In the genomic region with DNA sequence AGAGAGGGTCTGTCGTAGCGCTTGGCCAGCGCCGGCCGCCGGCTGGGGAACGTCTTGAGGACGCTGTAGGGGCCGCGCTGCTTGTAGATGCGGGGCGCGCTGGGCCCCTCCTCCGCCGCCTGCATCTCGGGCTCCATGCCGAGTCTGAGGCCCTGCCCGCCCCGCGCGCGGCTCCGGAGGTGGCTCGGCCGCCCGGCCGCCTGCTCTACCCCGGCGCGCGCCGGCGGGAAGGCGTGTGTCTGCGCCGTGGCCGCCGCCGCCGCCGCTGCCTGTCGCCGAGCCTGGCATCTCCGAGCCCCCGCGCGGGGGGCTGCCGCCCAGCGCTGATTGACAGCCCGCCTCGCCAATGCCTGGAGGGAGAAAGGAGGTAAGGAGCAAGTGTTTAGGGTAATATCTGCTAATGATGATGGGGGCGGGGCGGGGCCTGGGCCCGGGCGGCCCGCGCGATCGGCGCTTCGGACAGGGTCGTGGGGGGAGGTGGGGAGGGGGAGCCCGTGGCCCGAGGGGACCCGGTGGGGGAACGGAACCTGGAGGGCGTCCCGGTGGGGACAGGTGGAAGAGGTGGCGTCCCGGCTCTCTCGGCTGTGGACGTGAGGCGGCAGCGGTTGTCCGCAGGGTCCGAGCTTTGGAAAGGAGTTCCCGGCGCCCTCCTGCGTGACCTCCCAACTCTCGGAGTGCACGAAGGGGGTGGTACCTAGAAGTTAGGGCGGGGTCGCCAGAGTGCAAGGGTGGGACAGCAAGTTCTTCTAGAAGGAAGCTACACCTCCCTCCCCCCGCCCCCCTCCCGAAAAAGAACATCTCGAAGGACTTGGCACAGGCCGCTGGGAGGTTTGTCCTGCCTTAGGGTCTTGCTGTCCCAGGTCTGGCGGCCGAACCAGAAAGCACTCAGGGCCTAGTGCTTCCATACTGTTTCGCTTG, we compare ENCODE assay signal across 7 mouse cellular contexts. TPM values are rescaled to one million over a fixed set of nuclear protein-coding genes. Genes with fewer than 3 reads are reported as not detected.
DNase-seq lines count a peak whose midpoint lies in the region; ATAC-seq lines count a peak whose summit lies in the region.

A gene (minus strand): TSS at position 868 of the 918 bp plus-strand sequence.

- 2% methylated on average over 68 of the region's 90 CpGs for WGBS in limb, embryonic 15.5 days
- under 1% methylated on average over 79 of the region's 90 CpGs for WGBS in midbrain, embryonic 16.5 days

- no peaks in the 10 kb centered on the region for H3K9me3 ChIP-seq in limb, embryonic 15.5 days
- no peaks in the 10 kb centered on the region for H3K9me3 ChIP-seq in midbrain, embryonic 16.5 days (replicated peaks; ENCODE audit: control insufficient read depth, low read length, poor library complexity, severe bottlenecking)

- peaks cover 36% of the 10 kb centered on the region for H3K27me3 ChIP-seq in limb, embryonic 15.5 days
- no peaks in the 10 kb centered on the region; the same call in 1 of the 2 replicates for H3K27me3 ChIP-seq in midbrain, embryonic 16.5 days (ENCODE audit: control insufficient read depth, insufficient read depth, low read depth, low read length)

- H3K4me2 ChIP-seq in limb, embryonic 15.5 days: peak within 1 kb of the TSS; percentile 91
- peak within 1 kb of the TSS; percentile 73 for H3K4me2 ChIP-seq in midbrain, embryonic 16.5 days (ENCODE audit: low read length)

- ATAC-seq in limb, embryonic 15.5 days (ENCODE audit: insufficient number of reproducible peaks, low FRiP score, low TSS enrichment, low read depth): peak; percentile 46; the same call in 1 of the 2 replicates
- peak; percentile 78 for ATAC-seq in midbrain, embryonic 16.5 days

- H3K9ac ChIP-seq in limb, embryonic 15.5 days: peak within 1 kb of the TSS; percentile 51
- H3K9ac ChIP-seq in midbrain, embryonic 16.5 days (ENCODE audit: low read depth, low read length): peak within 1 kb of the TSS; percentile 89

- peak within 1 kb of the TSS; percentile 74 for H3K4me3 ChIP-seq in limb, embryonic 15.5 days
- peak within 1 kb of the TSS; percentile 80 for H3K4me3 ChIP-seq in midbrain, embryonic 16.5 days (ENCODE audit: low read depth, low read length)

- no peaks in the 10 kb centered on the region for H3K36me3 ChIP-seq in limb, embryonic 15.5 days
- no peaks in the 10 kb centered on the region for H3K36me3 ChIP-seq in midbrain, embryonic 16.5 days (ENCODE audit: control insufficient read depth, insufficient read depth, low read length)

- H3K4me1 ChIP-seq in limb, embryonic 15.5 days: peaks cover 16% of the 10 kb centered on the region
- H3K4me1 ChIP-seq in midbrain, embryonic 16.5 days (ENCODE audit: control insufficient read depth, insufficient read depth, low read length): peaks cover 25% of the 10 kb centered on the region

- DNase-seq in adrenal gland, postnatal 36 days: peak; percentile 72 to 79
- peak; percentile 93 for DNase-seq in embryo, embryonic 9.5 days (ENCODE audit: extremely low spot score)
- DNase-seq in heart, adult 8-10 months (ENCODE audit: low spot score): peak; percentile 20
- peak; percentile 7 for DNase-seq in kidney, adult 9 months
- peak; percentile 13 to 19 for DNase-seq in spleen, postnatal 14 days (ENCODE audit: low spot score in 2 of 2)

- H3K27ac ChIP-seq in limb, embryonic 15.5 days: no peak within 1 kb of the TSS
- peak within 1 kb of the TSS; percentile 79 for H3K27ac ChIP-seq in midbrain, embryonic 16.5 days (ENCODE audit: low read length)

RNA-seq across cellular contexts. Expression of the gene that starts here (rescaled TPM):
- total RNA-seq in adrenal gland, postnatal 36 days (2021): 1 to 10 TPM in 1 of 2 experiments, under 1 TPM in 1; 0.56 to 1.1 TPM
- 1 to 10 TPM; 2.6 to 3.4 (median 2.8) TPM for total RNA-seq in heart, adult 8-10 months (2022)
- polyA plus RNA-seq in limb, embryonic 15.5 days (2015; fragmentation: Nextera tagmentation; extraction: Ambion mirVana): 3.0 and 3.4 TPM in 2 replicates
- 12.6 and 13.8 TPM in 2 replicates for polyA plus RNA-seq in midbrain, embryonic 16.5 days (2015; fragmentation: Nextera tagmentation; extraction: Ambion mirVana)

Comparison
In these comparisons a context has a peak if more than half of its experiments do, and no peak if none do; other contexts are left out.
1. DNase-seq: peak in every context shown above with its lines; median percentile 93 in embryo, embryonic 9.5 days; 76 in adrenal gland, postnatal 36 days; 20 in heart, adult 8-10 months; 16 in spleen, postnatal 14 days; 7 in kidney, adult 9 months.